Mouse (Mus musculus) MEL (cell line): Measurements from ENCODE around the gene Ifi208.
"Not testable (repeated sequence)": the region's sequence is repeated elsewhere in the genome, so short reads cannot be mapped to it uniquely, and the experiment has no call there.

Source experiments
- CTCF ChIP-seq, 3 experiments: IDR thresholded peaks in 2 of 3; conservative IDR thresholded peaks in 1 of 3; 2 replicates each; pipeline ENCODE4 v1.5.1; 2011 to 2012; ENCODE audit warnings: low read length in 3 of 3, low read depth in 2 of 3, mild to moderate bottlenecking in 2 of 3, improper control_type of control experiment in 1 of 3, inconsistent platforms in 1 of 3, mixed read lengths in 1 of 3, moderate library complexity in 1 of 3; ENCODE audit not compliant: control insufficient read depth in 1 of 3, insufficient read depth in 1 of 3, poor library complexity in 1 of 3, severe bottlenecking in 1 of 3
- MYC ChIP-seq: IDR thresholded peaks from 2 replicates; pipeline ENCODE4 v1.6.1; 2011; ENCODE audit warnings: low read depth, mild to moderate bottlenecking, low read length, improper control_type of control experiment, moderate library complexity
- POLR2A ChIP-seq, 2 experiments: IDR thresholded peaks; 2 replicates each; pipeline ENCODE4 v1.6.1; 2011 to 2012; ENCODE audit warnings: low read length in 2 of 2, mild to moderate bottlenecking in 2 of 2, control low read depth in 1 of 2, improper control_type of control experiment in 1 of 2, low read depth in 1 of 2, moderate library complexity in 1 of 2; ENCODE audit not compliant: control insufficient read depth in 1 of 2, insufficient read depth in 1 of 2, poor library complexity in 1 of 2
- RAD21 ChIP-seq: IDR thresholded peaks from 2 replicates; pipeline ENCODE4 v1.6.1; 2011; ENCODE audit warnings: mild to moderate bottlenecking, low read depth, low read length, improper control_type of control experiment
- TAL1 ChIP-seq: IDR thresholded peaks from 2 replicates; pipeline ENCODE4 v1.6.1; 2012; ENCODE audit warnings: mild to moderate bottlenecking, inconsistent platforms, low read length, moderate library complexity, mixed read lengths
- ZNF384 ChIP-seq: IDR thresholded peaks from 2 replicates; pipeline ENCODE4 v1.6.1; 2012; ENCODE audit warnings: low read depth, mild to moderate bottlenecking, inconsistent platforms, low read length, improper control_type of control experiment

DNA sequence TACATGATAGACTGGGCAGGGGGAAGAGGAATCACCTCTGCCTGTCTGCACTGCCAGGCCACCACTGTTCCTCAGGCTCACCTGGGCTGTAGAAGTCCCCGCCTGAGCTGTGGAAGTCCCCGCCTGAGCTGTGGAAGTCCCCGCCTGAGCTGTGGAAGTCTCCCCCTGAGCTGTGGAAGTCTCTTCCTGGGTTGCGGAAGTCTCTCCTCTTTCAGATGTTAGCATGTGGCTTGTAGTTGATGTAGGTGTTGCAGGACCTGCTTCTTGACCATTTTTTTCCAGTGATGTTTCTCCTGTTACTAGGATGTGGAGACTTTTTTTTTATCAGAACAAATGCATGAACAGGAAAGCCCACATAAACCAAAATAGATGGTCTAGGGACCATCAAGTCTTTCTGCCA lies 61.5 kb downstream of the Ifi208 start:
- TF ChIP-seq RAD21; POLR2A (IDR thresholded peaks at IDR 0.05; ENCODE audit: control insufficient read depth in 1 of 2, insufficient read depth in 1 of 2, low read depth in 1 of 2, low read length in 2 of 2, poor library complexity in 1 of 2); CTCF (IDR thresholded peaks at IDR 0.05 in 2 of 3, conservative IDR thresholded peaks at IDR 0.05 in 1 of 3; ENCODE audit: control insufficient read depth in 1 of 3, insufficient read depth in 1 of 3, low read depth in 2 of 3, low read length in 3 of 3, poor library complexity in 1 of 3, severe bottlenecking in 1 of 3); ZNF384; TAL1; MYC: not testable (repeated sequence)
